Mouse (Mus musculus) cerebellum, adult 2 months (tissue): ENCODE measurements at regions not wholly inside any gene's neighbourhood (a gene's known extent, or its start where the extent isn't known, plus 50 kb on each side); places are given as distances from the start of the nearest gene placed in this dataset.
A peak's percentile ranks its signal among the peaks of the same experiment; 100 is the strongest.

ENCODE experiments used
- DNase-seq, 2 experiments: peaks; one replicate each; pipeline ENCODE4 v3.0.0; 2021
- H3K27ac ChIP-seq: fragments of 200-500 bp; 2 replicates; pipeline ENCODE4 v1.5.1; 2012; ENCODE audit warnings: low read length, control low read depth, inconsistent platforms; ENCODE audit not compliant: insufficient read depth
- H3K27me3 ChIP-seq: fragments of 200-500 bp; 2 replicates; pipeline ENCODE4 v1.6.1; 2012; ENCODE audit warnings: inconsistent platforms, mild to moderate bottlenecking, low read length, moderate library complexity; ENCODE audit not compliant: control insufficient read depth, insufficient read depth
- H3K4me1 ChIP-seq: fragments of 200-500 bp; 2 replicates; pipeline ENCODE4 v1.6.1; 2011; ENCODE audit warnings: low read length; ENCODE audit not compliant: control insufficient read depth, insufficient read depth
- H3K4me3 ChIP-seq: fragments of 200-500 bp; replicated peaks from 2 replicates; pipeline ENCODE3; 2011; ENCODE audit warnings: mild to moderate bottlenecking, low read depth, low read length, control low read depth; ENCODE audit not compliant: insufficient read depth
- CTCF ChIP-seq: fragments of 200-500 bp; IDR thresholded peaks from 2 replicates; pipeline ENCODE4 v1.5.1; 2011; ENCODE audit warnings: low read depth, mild to moderate bottlenecking, control low read depth, low read length, moderate library complexity, borderline replicate concordance; ENCODE audit not compliant: insufficient read depth
- POLR2A ChIP-seq: fragments of 200-500 bp; IDR thresholded peaks from 2 replicates; pipeline ENCODE4 v1.6.1; 2011; ENCODE audit warnings: low read length, control low read depth, borderline replicate concordance; ENCODE audit not compliant: insufficient read depth
- WGBS: fragments of 180-500 bp; shearing (Covaris S2); methylation state at CpG from one replicate; pipeline ENCODE4 v1.1.7; 2018; 5-methylcytosine and 5-hydroxymethylcytosine counted together

- no peak overlapping the region for H3K27ac ChIP-seq
- H3K4me3 ChIP-seq = no peak overlapping the region
- WGBS = 90% methylated on average over 7 of the region's 7 CpGs
- no peaks in the 10 kb centered on the region for H3K4me1 ChIP-seq
- no peaks in the 10 kb centered on the region for H3K27me3 ChIP-seq
- DNase-seq = no peak
- TF ChIP-seq POLR2A = no peak
- no peak for TF ChIP-seq CTCF
Measured at GRCm38 (mm10) chr16:25066822-25067221, 219.8 kb upstream of the Tprg start.

GRCm38 (mm10) chr16:25067276-25068249 is 219.1 kb upstream of the Tprg start:
- H3K27me3 ChIP-seq = no peaks in the 10 kb centered on the region
- TF ChIP-seq POLR2A = no peak
- peak; percentile 58; the same call in 1 of the 2 replicates for TF ChIP-seq CTCF
- H3K4me3 ChIP-seq = no peak overlapping the region
- H3K27ac ChIP-seq = no peak overlapping the region
- no peaks in the 10 kb centered on the region for H3K4me1 ChIP-seq
- 66% methylated on average over 8 of the region's 8 CpGs for WGBS
- DNase-seq = peak in 1 of 2 experiments; percentile 34

GRCm38 (mm10) chr16:25080811-25081210 is 205.8 kb upstream of the Tprg start:
- Histone ChIP-seq H3K4me3 (no peak overlapping the region), H3K27ac (no peak overlapping the region), H3K27me3 (no peaks in the 10 kb centered on the region), H3K4me1 (no peaks in the 10 kb centered on the region)
- 70% methylated on average over 6 of the region's 6 CpGs for WGBS
- no peak for DNase-seq
- TF ChIP-seq CTCF (no peak), POLR2A (no peak)

- 90% methylated on average over 1 of the region's 1 CpGs for WGBS
- DNase-seq = no peak
- H3K27me3 ChIP-seq = no peaks in the 10 kb centered on the region
Measured at GRCm38 (mm10) chr16:25083729-25084128, 202.9 kb upstream of the Tprg start.

GRCm38 (mm10) chr16:25087741-25088648 is 198.6 kb upstream of the Tprg start:
- TF ChIP-seq CTCF = no peak
- TF ChIP-seq POLR2A = no peak
- H3K27me3 ChIP-seq = no peaks in the 10 kb centered on the region
- H3K4me1 ChIP-seq = no peaks in the 10 kb centered on the region
- no peak overlapping the region for H3K4me3 ChIP-seq
- DNase-seq = peak in 1 of 2 experiments; percentile 26
- H3K27ac ChIP-seq = no peak overlapping the region
- 39% methylated on average over 10 of the region's 10 CpGs for WGBS

More at GRCm38 (mm10) chr16:25083729-25084128, 202.9 kb upstream of the Tprg start:
- no peak overlapping the region for H3K27ac ChIP-seq
- no peak overlapping the region for H3K4me3 ChIP-seq
- H3K4me1 ChIP-seq = no peaks in the 10 kb centered on the region
- no peak for TF ChIP-seq CTCF
- TF ChIP-seq POLR2A = no peak

GRCm38 (mm10) chr16:25088649-25089019 is 198.0 kb upstream of the Tprg start:
- no peak overlapping the region for H3K4me3 ChIP-seq
- H3K27me3 ChIP-seq = no peaks in the 10 kb centered on the region
- H3K27ac ChIP-seq = no peak overlapping the region
- no peaks in the 10 kb centered on the region for H3K4me1 ChIP-seq
- WGBS = 56% methylated on average over 2 of the region's 2 CpGs
- no peak for DNase-seq
- TF ChIP-seq POLR2A = no peak
- no peak for TF ChIP-seq CTCF

- Histone ChIP-seq H3K27me3 (no peaks in the 10 kb centered on the region), H3K27ac (no peak overlapping the region), H3K4me1 (no peaks in the 10 kb centered on the region), H3K4me3 (no peak overlapping the region)
- WGBS = 92% methylated on average over 2 of the region's 2 CpGs
- TF ChIP-seq POLR2A (no peak), CTCF (no peak)
- DNase-seq = no peak
Measured at GRCm38 (mm10) chr16:25104165-25104564, 182.5 kb upstream of the Tprg start.
